Comparison of ENCODE assay signal across 14 mouse cellular contexts in genomic region chr6:91339612-91340246, GRCm38 (mm10).
DNase-seq lines count a peak whose midpoint lies in the region; ATAC-seq and TF ChIP-seq lines count a peak whose summit lies in the region.
"Had no signal": no experiment of that assay in that cellular context is flagged by ENCODE, and none has a peak within 500 bp of the region (broad histone marks: within the 10 kb centered on the region; RNA-seq: fewer than 3 reads in every experiment).

No protein-coding gene starts in this region.

- WGBS in lung, adult 2 months, result 61% methylated on average over 8 of the region's 8 CpGs
- 65% methylated on average over 8 of the region's 8 CpGs for WGBS in stomach, postnatal 0 days

- H3K27ac ChIP-seq in CH12.LX (ENCODE audit: insufficient read depth, low read depth), result no peak overlapping the region
- H3K27ac ChIP-seq in stomach, postnatal 0 days (replicated peaks), result no peak overlapping the region
- H3K27ac ChIP-seq: intestine, embryonic 15.5 days; neural tube, embryonic 12.5 days; stomach, embryonic 15.5 days had no signal

- no peak for TF ChIP-seq EP300 in CH12.LX (IDR thresholded peaks at IDR 0.05; ENCODE audit: low read length)
- TF ChIP-seq EP300 in stomach, postnatal 0 days (optimal IDR thresholded peaks at IDR 0.05), result no peak

- no peak overlapping the region for H3K4me2 ChIP-seq in CH12.LX (ENCODE audit: insufficient read depth, low read depth, poor library complexity, severe bottlenecking)
- no peak overlapping the region for H3K4me2 ChIP-seq in stomach, postnatal 0 days (replicated peaks; ENCODE audit: low read depth)
- H3K4me2 ChIP-seq: intestine, embryonic 15.5 days; neural tube, embryonic 12.5 days; stomach, embryonic 15.5 days had no signal

- no peaks in the 10 kb centered on the region for H3K36me3 ChIP-seq in CH12.LX (replicated peaks in 1 of 2; ENCODE audit: control insufficient read depth in 1 of 2, insufficient read depth in 1 of 2, low read length in 1 of 2)
- no peaks in the 10 kb centered on the region for H3K36me3 ChIP-seq in stomach, postnatal 0 days (ENCODE audit: control insufficient read depth, insufficient read depth, low read length)
- H3K36me3 ChIP-seq: intestine, embryonic 15.5 days; neural tube, embryonic 12.5 days; stomach, embryonic 15.5 days had no signal

- H3K4me3 ChIP-seq in CH12.LX (replicated peaks in 1 of 3; ENCODE audit: low read depth in 2 of 3, low read length in 2 of 3, poor library complexity in 1 of 3), result no peak overlapping the region
- H3K4me3 ChIP-seq in lung, adult 2 months (replicated peaks; ENCODE audit: extremely low read depth, low read depth, low read length), result no peak overlapping the region
- no peak overlapping the region for H3K4me3 ChIP-seq in stomach, postnatal 0 days (ENCODE audit: low read depth, low read length)
- H3K4me3 ChIP-seq: intestine, embryonic 15.5 days; neural tube, embryonic 12.5 days; stomach, embryonic 15.5 days had no signal

- no peak overlapping the region for H3K9ac ChIP-seq in CH12.LX (ENCODE audit: insufficient read depth, low read depth)
- no peak overlapping the region for H3K9ac ChIP-seq in stomach, postnatal 0 days (ENCODE audit: low read length)
- H3K9ac ChIP-seq: intestine, embryonic 15.5 days; neural tube, embryonic 12.5 days; stomach, embryonic 15.5 days had no signal

- DNase-seq in heart, adult 11 months, result peak; percentile 76
- no peak for DNase-seq in heart, postnatal 10 days
- no peak for DNase-seq in CH12.LX (ENCODE audit: extremely low read depth)
- DNase-seq in embryo, embryonic 11 days, result peak; percentile 25
- DNase-seq in lung, adult 2 months, result peak; percentile 10
- no peak for DNase-seq in left cerebral cortex, postnatal 4 days
- no peak for DNase-seq in stomach, postnatal 0 days (ENCODE audit: low spot score)
- DNase-seq in thymus, adult 18-20 months, result no peak
- DNase-seq: adrenal gland, postnatal 14 days; heart, postnatal 14 days; right cerebral cortex, postnatal 25 days had no signal

- ATAC-seq in stomach, postnatal 0 days (ENCODE audit: low FRiP score, low TSS enrichment), result no peak
- ATAC-seq: intestine, embryonic 15.5 days had no signal

- intact Hi-C loops in heart, postnatal 10 days (cut with DNase I), result no loop called here
- intact Hi-C loops in left cerebral cortex, postnatal 4 days (cut with DNase I), result no loop called here

- dilution Hi-C loops in CH12.LX (cut with MboI; ENCODE audit: extremely low pct_ligation_motif_present, extremely low pct_unique_long_range_greater_than_20kb, low sequenced_read_pairs), result no loop called here

- TF ChIP-seq CTCF in CH12.LX (conservative IDR thresholded peaks at IDR 0.05 in 1 of 2, IDR thresholded peaks at IDR 0.05 in 1 of 2; ENCODE audit: low read depth in 2 of 2, low read length in 2 of 2), result no peak
- TF ChIP-seq CTCF in lung, adult 2 months (IDR thresholded peaks at IDR 0.05; ENCODE audit: insufficient read depth, low read length), result no peak
- no peak for TF ChIP-seq CTCF in stomach, postnatal 0 days (IDR thresholded peaks at IDR 0.05; ENCODE audit: low read depth)

- in situ Hi-C loops in CH12.LX (cut with MboI; ENCODE audit: low pct_ligation_motif_present, low pct_unique_long_range_greater_than_20kb, low sequenced_read_pairs), result no loop called here

- no peak for TF ChIP-seq RAD21 in CH12.LX (IDR thresholded peaks at IDR 0.05; ENCODE audit: low read depth, low read length)

- no peak for TF ChIP-seq POLR2A in CH12.LX (IDR thresholded peaks at IDR 0.05; ENCODE audit: low read depth, low read length)
- TF ChIP-seq POLR2A in lung, adult 2 months (IDR thresholded peaks at IDR 0.05; ENCODE audit: borderline replicate concordance, extremely low read depth, low read depth, low read length), result no peak

- H3K9me3 ChIP-seq in CH12.LX (replicated peaks; ENCODE audit: low read length), result no peaks in the 10 kb centered on the region
- H3K9me3 ChIP-seq in stomach, postnatal 0 days (ENCODE audit: control insufficient read depth, low read length), result no peaks in the 10 kb centered on the region
- H3K9me3 ChIP-seq: intestine, embryonic 15.5 days; neural tube, embryonic 12.5 days; stomach, embryonic 15.5 days had no signal

- H3K79me2 ChIP-seq in CH12.LX (replicated peaks; ENCODE audit: control insufficient read depth, extremely low read depth, insufficient read depth, poor library complexity, severe bottlenecking), result no peaks in the 10 kb centered on the region

- H3K4me1 ChIP-seq in CH12.LX (ENCODE audit: control insufficient read depth in 1 of 2, insufficient read depth in 2 of 2), result no peaks in the 10 kb centered on the region
- no peaks in the 10 kb centered on the region for H3K4me1 ChIP-seq in lung, adult 2 months (ENCODE audit: control insufficient read depth, insufficient read depth, low read length)
- no peaks in the 10 kb centered on the region for H3K4me1 ChIP-seq in stomach, postnatal 0 days (replicated peaks; ENCODE audit: control insufficient read depth, insufficient read depth)
- H3K4me1 ChIP-seq: intestine, embryonic 15.5 days; stomach, embryonic 15.5 days had no signal

- peaks cover 90% of the 10 kb centered on the region for H3K27me3 ChIP-seq in CH12.LX (replicated peaks)
- no peaks in the 10 kb centered on the region for H3K27me3 ChIP-seq in stomach, postnatal 0 days (ENCODE audit: control insufficient read depth, insufficient read depth, low read length)
- H3K27me3 ChIP-seq: intestine, embryonic 15.5 days; neural tube, embryonic 12.5 days; stomach, embryonic 15.5 days had no signal

TF ChIP-seq in CH12.LX, 34 proteins besides CTCF, POLR2A, EP300 and RAD21:
- peak; percentile 90 for TF ChIP-seq MAFK (IDR thresholded peaks at IDR 0.05; ENCODE audit: insufficient replicate concordance, low read length)
- no peak for TF ChIP-seq USF1 (IDR thresholded peaks at IDR 0.05; ENCODE audit: low read depth, low read length)

Comparison
In these comparisons a context has a peak if more than half of its experiments do, and no peak if none do; other contexts are left out.
1. DNase-seq: peak in heart, adult 11 months (single experiment), embryo, embryonic 11 days (single experiment) and lung, adult 2 months (single experiment); none in heart, postnatal 10 days (0 of 2), CH12.LX (single experiment), left cerebral cortex, postnatal 4 days (single experiment), stomach, postnatal 0 days (single experiment) and thymus, adult 18-20 months (0 of 2).